Mouse (Mus musculus) CD8-positive naive resting alpha-beta T cell, adult 2 months (primary cell): ENCODE measurements around the gene Mms19.
"Not testable (repeated sequence)": the region's sequence is repeated elsewhere in the genome, so short reads cannot be mapped to it uniquely, and the experiment has no call there.

Experiments used
- DNase-seq, 2 experiments: peaks; one replicate each; pipeline ENCODE4 v3.0.0; 2022; ENCODE audit warnings: low read depth in 2 of 2, low spot score in 2 of 2

Gene Mms19

DNA sequence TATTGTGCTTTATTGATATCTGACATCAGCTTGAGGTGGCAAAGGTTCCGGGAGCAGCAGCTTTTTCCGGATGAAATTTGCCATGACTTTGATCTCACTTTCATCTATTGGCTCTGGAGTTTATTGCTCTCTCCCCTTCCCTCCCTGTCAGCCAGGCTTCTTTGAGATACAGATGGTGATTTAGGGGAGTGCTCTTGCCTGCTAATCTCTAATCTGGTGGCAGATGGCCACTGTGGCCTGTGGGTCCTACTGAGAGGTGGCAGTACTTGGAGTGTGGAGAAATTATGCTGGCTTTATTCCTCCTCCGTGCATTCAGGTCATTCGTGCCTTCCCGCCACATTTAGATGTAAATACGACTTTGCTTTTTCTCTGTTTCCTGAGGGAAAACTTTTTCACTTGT is 46.8 kb downstream of the Mms19 start:
- no peak for DNase-seq

DNA sequence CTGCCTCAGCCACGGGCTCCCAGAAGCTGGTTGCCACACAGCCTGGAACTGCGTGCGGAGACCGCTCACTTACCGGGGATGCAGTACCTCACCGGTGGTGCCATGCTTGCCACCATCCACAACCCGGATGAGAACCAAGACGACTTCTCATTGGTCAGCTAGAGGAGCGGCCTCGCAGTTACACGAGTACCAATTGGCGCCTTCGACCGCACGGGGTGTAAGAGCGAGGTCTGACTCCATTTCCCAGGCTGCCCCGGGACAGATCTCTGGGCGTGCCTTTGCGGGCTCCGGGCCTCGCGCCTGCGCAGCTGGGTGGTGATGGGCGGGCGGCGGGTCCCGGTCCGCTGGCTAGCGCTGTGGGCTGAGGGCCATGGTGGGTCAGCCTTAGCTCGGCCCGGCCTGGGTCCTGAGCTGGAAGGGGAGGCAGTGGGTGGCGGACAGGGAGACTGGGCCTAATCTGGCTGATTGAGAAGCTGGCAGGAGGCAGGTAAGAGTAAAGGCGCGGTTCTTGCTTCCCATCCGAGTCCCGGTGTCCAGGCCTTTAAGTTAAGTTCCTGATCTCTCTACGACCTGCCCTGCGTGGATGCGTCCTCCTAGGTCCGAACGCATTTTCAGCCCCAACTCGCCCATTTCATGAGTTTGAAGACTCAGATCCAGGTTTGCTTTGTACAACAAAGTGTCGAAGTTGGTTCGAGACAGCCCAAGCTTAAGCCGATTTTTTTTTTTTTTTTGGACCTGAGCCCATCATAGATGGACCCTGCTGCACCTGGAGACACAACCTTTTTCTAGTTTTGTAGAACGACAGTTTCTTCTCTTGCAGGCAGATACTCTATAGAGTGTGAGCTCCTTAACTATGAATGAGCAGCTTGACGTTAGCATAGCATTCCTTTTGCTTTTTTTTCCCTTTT is 47.5 kb downstream of the Mms19 start, which contains the start of the genes Exosc1 and Zdhhc16:
Gene Exosc1 (minus strand): TSS at position 245 of the 908 bp plus-strand sequence.
Gene Zdhhc16 (plus strand): TSS at position 302 of the 908 bp plus-strand sequence.
- DNase-seq = peak; percentile 97

DNA sequence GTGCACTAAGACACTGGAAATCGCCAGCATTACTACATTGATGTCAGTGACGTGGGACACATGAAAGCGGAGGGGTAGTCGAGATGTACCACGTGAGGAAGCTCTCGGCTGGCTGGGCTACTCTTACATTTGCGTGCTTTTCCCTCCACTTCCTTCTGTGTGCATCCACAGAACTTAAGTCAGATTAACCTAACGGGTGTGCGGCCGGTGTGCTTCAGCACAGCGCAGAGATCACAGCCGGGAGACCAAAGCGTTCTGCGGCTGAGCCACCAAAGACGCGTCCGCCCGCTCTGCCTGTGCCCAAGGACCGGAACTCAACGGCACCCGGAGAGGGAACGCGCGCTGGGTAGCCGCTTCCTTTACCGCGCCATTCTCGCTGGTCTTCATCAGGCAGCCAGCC is 48.3 kb downstream of the Mms19 start:
- peak; percentile 40 to 54 for DNase-seq

DNA sequence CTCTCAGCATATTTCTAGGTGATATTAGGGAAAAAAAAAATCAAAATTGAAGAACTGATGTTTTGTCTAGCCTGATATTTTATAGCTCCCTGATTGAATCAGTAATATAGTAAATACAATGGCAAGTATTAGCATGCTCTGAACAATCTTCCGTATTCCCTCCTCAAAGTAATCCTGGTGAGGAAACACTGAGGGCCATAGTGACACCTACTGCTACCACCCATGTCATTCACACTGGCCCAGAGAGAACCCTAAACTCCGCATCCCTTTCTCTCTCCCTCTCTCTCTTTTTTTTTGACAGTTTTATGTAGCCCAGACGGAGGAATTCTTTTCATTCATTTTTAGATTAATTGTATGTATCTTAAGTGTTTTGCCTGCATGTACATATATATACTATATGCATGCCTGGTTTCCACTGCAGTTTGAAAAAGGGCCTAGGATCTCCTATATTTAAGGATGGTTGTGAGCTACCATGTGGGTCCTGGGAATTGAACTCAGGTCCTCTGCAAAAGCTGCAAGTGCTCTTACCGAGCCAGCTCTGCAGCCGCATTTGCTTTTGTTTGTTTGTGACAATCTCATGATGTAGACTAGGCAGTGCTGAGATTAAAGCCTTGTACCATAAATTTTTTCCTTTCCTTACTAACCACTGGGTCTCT is 60.4 kb downstream of the Mms19 start:
- no peak for DNase-seq

DNA sequence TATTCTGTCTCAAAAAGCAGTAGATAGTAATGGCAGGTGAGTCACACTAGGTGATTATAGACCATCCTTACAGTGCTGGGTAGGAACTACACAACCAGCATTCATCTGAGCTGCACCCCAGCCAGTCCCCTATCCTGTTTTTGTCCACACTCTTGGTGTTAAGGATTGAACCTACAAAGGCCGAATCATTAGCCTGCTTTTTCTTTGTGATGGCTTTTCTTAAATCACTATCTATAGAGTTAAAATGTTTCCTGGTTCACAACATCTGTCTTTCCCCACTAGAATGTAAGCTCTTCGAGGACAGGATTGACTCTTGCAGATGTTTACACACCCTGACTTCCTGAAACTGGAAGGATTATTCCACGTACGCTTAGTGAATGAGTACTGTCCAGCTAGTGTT is 61.5 kb downstream of the Mms19 start:
- no peak for DNase-seq

DNA sequence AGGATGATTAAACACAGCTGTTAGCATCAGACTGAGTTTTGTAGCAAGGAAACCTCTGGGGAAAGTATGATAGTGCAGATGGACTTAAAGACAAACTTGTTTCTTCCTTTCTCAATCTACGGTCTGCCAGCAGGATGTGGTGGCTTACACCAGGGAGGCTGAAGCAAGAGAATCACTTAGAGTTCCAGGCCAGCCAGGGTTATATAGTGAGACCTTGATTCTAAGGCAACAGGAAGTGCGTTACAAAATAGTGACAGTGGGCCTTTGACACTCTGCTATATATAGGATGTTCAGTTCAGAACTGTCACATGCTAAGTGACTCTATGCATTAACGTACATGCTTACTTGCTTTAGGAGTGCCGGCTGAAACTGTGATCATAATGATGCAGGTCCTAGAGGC is 64.1 kb downstream of the Mms19 start:
- no peak for DNase-seq

DNA sequence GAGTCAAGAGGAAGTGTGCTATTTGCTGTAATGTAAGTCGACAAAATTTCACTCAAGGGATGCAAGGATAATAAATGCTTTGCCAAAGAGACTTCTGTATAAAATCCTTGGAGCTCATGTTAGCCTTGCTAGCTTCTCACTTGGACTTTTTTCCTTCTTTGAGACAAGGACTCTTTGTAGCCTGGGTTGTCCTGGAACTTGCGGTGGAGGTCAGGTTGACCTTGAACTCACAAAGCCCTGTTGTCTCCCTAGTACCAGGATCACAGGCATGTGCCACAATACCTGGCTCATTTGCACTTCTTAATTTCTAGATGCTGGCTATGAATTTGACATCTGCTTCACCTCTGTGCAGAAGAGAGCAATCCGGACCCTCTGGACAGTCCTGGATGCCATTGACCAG is 65.7 kb downstream of the Mms19 start:
- DNase-seq = no peak

DNA sequence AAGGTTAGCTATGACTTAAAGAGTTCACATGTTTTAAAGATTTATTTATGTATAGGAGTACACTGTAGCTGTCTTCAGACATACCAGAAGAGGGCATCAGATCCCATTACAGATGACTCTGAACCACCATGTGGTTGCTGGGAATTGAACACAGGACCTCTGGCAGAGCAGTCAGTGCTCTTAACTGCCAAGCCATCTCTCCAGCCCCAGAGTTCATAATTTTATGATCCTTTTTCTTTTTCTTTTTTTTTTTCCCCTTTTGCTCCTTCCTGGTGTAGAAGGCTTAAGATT is 66.4 kb downstream of the Mms19 start:
- not testable (repeated sequence) for DNase-seq

DNA sequence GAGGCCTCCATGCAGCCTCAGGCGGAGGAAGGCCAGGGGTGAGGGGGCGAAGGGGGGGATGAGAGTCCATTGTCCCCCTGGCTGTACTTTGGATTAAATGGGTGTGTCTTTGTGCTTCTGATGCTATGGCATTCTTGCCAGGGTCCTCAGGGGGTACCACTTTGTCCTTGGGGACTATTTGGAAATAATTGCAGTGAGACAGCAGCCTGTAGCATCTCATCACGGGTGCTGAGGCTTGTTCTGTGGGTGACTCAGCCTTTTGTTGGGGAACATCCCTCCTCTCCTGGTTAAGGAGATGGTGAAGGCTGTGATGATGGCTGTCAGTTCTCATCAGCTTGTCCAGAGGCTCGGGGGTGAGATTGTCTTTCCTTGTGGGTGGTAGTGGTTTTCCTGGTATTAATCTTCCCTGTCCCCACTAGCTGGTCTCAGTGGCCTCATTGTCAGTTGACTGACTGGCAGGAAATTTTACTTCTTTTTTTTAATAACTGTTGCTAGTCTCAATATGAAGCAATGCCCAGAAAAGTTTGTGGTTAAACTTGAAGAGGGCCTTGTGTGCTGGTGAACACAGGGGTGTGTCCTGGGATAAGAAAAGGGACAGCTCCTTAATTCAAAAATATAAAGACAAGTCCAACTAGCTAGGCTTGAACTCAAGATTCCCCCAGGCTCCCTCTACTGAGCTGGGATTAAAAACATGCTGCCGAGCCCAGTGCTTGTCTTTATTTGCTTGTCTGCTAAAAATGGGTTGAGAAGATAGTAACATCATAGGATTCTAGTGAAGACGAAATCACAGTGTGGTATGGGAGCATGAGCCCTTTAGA is 67.0 kb downstream of the Mms19 start:
- DNase-seq = no peak

DNA sequence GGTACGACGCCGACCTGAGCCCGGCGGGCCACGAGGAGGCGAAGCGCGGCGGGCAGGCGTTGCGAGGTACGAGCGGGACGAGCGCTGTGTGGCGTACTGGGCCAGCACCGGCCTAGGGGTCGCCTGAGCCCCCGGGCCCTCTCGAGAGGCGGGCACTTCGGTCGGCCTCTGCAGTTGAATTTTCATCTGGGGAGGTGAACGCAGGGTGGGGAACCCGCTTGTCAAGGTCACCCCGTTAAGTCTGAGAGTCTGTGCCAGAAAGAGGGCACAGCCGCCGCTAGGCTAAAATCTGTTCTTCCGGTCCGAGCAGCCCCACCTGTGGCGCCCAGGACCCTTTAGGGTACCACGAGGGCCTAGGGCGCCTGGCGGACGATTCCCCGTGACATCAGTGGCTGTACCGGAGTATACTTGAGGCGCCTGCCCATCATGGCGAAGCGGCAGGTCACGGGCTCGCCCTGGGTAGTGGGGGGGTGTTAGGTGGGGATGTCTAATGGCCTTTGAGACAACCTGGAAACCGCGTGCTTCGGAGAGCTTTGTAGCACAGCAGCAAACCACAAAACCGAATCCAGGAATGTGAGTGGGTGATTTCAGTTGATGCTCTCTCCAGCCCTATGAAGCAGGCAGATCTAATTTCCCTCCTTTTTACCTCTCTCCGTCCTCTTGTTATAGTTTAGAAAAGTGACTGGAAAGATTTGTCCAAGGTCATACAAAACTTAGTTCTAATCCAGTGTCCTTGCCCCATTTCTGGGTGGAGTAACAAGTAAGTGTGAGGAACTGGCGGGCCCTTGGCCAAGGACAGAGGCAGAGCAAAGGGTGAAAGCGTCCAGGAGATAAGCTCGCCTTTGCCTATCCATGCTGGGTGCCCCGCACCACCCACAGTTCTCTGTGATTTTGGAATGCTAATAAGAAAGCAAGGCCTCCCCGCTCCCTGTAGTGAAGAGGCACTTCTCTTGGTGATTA is 68.6 kb downstream of the Mms19 start:
- peak in 1 of 2 experiments; percentile 26 for DNase-seq

DNA sequence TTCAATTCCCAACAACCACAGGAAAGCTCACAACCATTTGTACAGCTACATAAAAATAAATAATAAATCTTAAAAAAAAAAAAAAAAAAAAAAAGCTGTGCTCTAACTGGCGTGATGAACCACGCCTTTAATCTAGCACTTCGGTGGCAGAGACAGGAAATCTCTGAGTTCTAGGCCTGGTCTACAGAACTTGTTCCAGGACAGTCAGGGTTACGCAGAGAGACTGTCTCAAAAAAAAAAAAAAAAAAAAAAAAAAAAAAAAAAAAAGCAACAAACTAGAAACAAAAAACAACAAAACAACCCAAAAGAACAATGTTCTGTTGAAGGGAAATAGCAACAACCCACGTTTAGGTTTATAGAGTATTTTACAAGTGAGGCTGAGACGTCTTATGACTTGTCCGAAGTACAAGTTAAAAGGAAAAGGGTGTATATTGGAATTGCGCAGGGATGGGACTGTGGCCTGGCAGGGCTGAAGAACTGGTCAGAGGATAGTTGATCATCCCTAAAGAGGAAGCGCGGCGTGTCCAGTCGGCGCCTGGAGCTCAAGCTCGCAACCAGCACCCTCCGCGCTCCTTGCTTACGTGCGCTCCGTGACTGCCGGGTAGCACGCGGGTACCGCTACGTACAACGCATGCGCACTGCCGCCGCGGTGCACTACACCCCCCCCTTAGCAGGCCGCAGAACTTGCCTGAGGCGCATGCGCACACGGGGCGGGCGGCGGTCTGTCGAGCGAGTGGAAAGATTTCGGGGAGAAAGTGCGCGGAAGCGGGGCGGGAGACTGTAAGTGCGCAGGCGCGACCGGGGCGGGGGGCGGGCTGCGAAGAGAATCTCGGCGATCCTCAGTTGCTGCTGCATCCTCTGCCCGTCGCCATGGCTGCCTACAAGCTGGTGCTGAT is 69.5 kb downstream of the Mms19 start, which contains the start of gene Pgam1:
Gene Pgam1 (plus strand): TSS at position 746 of the 896 bp plus-strand sequence.
- DNase-seq = peak; percentile 93 to 97

DNA sequence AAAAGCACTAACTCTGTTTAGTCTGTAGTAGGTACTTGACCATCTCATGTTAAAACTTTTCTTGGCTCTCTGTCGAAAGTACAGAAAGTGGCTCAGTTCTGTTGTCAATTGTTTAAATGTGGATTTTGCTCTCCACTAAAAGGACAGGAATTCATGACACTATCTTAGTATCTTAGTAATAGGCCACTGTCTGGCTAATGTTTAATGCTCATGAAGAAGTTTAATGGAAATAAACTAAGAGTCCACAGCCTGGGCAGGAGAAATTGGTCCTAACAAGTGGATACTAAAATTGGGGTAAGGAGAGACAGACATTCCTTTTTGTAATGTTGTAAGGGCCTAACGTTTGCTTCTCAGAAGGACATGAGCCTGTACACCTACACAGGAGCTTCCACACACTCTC is 70.6 kb downstream of the Mms19 start:
- DNase-seq = no peak

DNA sequence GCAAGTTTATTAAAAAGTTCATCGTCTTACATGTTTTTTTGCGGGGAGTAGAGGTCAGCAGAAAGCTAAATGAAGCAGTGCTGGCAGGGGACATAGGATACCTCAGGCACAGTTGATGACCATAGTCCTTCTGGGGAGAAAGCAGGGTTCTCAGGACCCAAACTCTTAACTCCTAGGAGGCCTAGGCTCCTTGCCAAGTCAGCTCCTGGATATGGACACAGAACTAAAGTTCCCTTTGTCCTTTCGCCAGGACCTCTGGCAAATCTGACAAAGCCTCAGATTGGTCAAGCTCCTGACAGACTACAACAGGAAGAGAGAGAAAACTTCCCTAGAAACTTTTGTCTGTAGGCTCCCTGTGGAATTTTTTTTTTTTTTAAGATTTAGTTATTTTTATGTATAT is 72.2 kb downstream of the Mms19 start:
- DNase-seq = no peak

DNA sequence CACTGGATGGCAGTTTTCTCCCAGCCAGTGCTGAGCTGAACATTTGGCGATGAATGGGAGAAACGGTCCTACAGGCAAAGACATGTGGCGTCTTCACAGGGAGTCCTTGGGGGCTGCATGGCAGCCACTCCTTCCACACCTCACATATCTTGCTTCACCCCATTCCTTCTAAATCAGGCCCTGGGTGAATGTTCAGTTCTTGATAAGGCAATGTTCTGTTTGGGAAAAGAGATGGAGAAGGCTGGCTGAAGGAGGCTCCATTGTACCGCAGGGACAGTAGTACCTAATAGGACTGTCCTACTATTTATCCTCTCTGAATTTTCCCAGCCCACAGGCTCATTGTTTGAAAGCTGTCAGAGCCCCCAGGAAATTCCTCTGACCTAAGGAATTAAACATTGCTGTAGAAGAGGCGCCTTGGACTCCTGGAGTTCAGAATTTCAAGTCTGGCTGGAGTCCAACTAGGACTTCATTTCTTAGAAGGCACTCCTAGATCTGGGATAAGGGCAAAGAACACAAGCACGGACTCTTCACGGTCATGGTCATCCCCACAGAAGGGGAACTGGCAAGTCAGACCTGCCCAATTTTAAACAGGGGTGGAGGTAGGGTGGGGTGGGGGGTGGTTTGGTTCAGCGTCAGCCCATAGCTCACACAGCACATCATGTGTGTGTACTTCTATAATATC is 73.7 kb downstream of the Mms19 start:
- no peak for DNase-seq

DNA sequence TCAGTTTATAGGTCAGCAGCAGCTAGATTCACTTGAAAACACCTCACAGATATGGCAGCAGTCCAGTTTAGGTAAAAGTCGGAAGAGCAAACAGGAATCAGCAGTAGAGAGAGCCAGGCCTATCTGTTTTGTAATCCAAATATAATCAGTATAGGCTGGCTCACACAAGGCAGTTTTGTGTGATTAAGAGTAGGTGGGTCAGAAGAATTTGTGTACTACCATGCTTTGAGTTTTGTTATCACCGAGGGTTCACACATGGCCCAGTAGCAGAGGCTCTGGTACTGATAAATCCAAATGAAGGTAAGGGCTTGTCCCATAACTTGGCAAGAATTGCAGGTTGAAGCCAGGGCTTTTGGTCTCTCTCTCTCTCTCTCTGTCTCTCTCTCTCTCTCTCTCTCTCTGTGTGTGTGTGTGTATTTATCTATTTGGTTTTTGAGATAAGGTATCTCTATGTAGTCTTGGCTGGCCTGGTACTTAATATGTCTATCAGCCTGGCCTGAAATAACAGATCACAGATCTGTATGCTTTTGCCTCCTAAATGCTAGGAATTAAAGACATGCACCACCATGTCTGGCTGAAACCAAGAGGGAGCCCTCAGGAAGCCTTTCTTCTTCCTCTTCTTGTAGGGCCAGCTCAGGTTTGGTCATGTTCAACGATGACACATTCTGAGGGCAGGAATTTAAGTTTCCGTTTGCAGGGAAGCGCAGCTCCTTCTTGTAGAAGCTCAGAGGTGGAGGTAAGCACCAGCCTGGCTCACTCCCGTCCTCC is 74.5 kb downstream of the Mms19 start:
- no peak for DNase-seq

DNA sequence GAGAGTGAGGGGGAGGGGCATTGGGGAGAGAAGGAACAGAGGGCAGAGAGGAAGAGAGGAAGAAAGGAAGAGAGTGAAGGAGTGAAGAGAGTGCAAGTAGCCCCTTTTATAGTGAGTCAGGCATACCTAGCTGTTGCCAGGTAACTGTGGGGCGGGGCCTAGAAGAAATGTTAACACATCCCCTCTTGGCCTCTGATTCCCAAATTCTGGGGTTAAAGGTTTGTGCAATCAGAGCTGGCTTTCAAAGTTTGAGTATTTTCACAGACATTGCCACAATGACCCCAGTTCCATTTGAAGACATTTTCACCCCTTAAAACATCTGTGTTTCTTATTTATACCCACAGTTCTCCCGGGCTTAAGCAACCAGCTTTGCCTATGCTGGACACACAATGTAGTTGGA is 75.7 kb downstream of the Mms19 start:
- no peak for DNase-seq

DNA sequence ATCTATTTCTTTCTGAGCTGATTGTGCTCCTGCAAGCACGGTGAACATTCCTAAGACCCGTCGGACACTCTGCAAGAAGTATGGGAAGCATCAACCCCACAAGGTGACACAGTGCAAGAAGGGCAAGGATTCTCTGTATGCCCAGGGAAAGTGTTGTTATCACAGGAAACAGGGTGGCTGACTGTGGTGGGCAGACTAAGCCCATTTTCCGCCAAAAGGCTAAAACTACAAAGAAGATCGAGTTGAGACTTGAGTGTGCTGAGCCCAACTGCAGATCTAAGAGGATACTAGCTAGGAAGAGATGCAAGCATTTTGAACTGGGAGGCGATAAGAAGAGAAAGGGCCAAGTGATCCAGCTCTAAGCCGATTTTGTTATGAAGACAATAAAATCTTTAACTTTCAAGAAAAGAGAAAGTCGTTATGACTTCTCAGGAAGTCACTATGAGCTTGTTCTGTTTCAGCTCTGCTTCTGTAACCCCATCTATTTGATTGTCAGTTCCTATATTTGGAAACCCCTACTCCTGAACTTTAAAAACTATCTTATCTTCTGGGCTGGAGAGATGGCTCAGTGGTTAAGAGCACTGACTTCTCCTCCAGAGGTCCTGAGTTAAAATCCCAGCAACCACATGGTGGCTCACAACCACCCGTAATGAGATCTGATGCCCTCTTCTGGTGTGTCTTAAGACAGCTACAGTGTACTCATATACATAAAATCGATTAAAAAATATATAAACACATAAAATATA is 77.9 kb downstream of the Mms19 start:
- DNase-seq = no peak
